Mouse (Mus musculus) limb, embryonic 13.5 days (tissue): Measurements from ENCODE around the gene Ankrd2. TPM values are rescaled to one million over a fixed set of nuclear protein-coding genes. Genes with fewer than 3 reads are reported as not detected.

Source experiments
- ATAC-seq: fragments of 200-750 bp; cut with Nextera tagmentation; 2 replicates; pipeline ENCODE4 v1.8.0; 2017; ENCODE audit warnings: low read depth, moderate number of reproducible peaks, moderate TSS enrichment; ENCODE audit not compliant: low FRiP score
- H3K27ac ChIP-seq: fragments of 300-500 bp; sonication (generic); 2 replicates; pipeline ENCODE4 v1.5.1; 2015; ENCODE audit warnings: inconsistent platforms, mild to moderate bottlenecking, moderate library complexity
- H3K27me3 ChIP-seq: fragments of 300-500 bp; sonication (generic); 2 replicates; pipeline ENCODE4 v1.6.1; 2015; ENCODE audit warnings: mild to moderate bottlenecking, inconsistent platforms
- H3K36me3 ChIP-seq: fragments of 300-500 bp; sonication (generic); 2 replicates; pipeline ENCODE4 v1.6.1; 2015; ENCODE audit warnings: inconsistent platforms, mild to moderate bottlenecking, moderate library complexity
- H3K4me1 ChIP-seq: fragments of 300-500 bp; sonication (generic); 2 replicates; pipeline ENCODE4 v1.6.1; 2015; ENCODE audit warnings: inconsistent platforms
- H3K4me2 ChIP-seq: fragments of 300-500 bp; sonication (generic); replicated peaks from 2 replicates; pipeline ENCODE4 v1.6.1; 2015; ENCODE audit warnings: inconsistent platforms, mild to moderate bottlenecking, moderate library complexity
- H3K4me3 ChIP-seq: fragments of 300-500 bp; sonication (generic); 2 replicates; pipeline ENCODE4 v1.5.1; 2015; ENCODE audit warnings: moderate library complexity, mild to moderate bottlenecking, inconsistent platforms
- H3K9ac ChIP-seq: fragments of 300-500 bp; sonication (generic); 2 replicates; pipeline ENCODE4 v1.6.1; 2015; ENCODE audit warnings: mild to moderate bottlenecking, inconsistent platforms
- H3K9me3 ChIP-seq: fragments of 300-500 bp; sonication (generic); 2 replicates; pipeline ENCODE4 v1.6.1; 2016; ENCODE audit warnings: inconsistent platforms
- WGBS: fragments of 180-500 bp; shearing (Covaris S2); methylation state at CpG from one replicate; pipeline ENCODE4 v1.1.7; 2015; 5-methylcytosine and 5-hydroxymethylcytosine counted together
- polyA plus RNA-seq: library from polyadenylated mRNA; unstranded; fragments of >200 nt; fragmentation: Nextera tagmentation; extraction: Ambion mirVana; gene quantifications from 2 replicates; pipeline ENCODE4 v1.2.1, GENCODE M21; 2015

The Ankrd2 gene
- polyA plus RNA-seq, 1 experiment from 2014 or later: 0.22 TPM

DNA sequence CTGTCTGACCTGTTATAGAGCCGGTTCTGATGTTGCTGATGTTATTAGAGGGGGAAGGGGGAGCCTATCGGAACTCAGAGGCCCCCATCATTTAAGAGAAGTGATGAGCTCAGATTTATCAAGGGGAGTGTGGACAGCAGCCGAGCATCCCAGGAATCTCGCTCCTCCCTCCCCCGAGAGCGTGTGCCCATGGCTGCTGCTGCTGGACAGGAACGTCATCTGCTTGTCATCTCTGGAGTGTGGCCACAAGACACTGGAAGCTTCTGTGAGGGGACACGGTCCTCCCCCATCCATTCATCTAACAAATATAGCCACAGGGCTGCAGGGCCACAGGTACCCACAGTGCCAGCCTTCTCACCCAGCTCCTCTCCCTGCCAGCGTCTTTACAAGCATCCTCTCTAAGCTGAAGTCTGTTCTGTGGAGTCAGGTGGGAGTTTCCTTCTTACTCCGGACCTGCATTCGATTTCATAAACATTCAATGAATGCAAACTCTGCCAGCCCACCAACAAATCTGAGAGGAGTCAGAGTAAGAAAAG lies 1.4 kb downstream of the Ankrd2 start:
- peaks cover 25% of the 10 kb centered on the region for H3K36me3 ChIP-seq
- H3K9ac ChIP-seq: no peak overlapping the region
- H3K4me2 ChIP-seq: no peak overlapping the region
- no peaks in the 10 kb centered on the region for H3K9me3 ChIP-seq
- no peak overlapping the region for H3K27ac ChIP-seq
- H3K4me1 ChIP-seq: peaks cover 25% of the 10 kb centered on the region
- WGBS: 73% methylated on average over 11 of the region's 11 CpGs
- peaks cover 9% of the 10 kb centered on the region for H3K27me3 ChIP-seq
- H3K4me3 ChIP-seq: no peak overlapping the region
- no peak for ATAC-seq

DNA sequence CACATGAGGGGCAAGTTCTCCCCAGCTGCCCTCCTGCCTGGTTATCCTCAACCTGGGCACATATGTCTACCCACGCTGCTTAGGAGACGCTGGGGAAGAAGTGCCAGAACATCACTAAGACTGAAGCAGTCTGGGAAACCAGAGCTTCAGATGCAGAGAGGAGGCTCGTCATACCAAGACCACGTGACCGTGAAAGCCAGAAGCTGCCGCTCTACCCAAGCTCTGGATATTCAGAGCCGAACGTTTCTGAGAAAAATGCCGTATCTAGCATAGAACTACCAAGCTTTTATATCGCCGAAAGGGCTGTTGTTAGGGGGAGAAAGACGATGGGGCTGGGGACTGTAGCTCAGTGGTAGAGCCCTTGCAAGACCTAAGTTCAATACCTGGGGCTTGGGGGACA lies 2.5 kb downstream of the Ankrd2 start:
- Histone ChIP-seq H3K4me2 (no peak overlapping the region), H3K27ac (no peak overlapping the region), H3K9me3 (no peaks in the 10 kb centered on the region), H3K9ac (no peak overlapping the region), H3K27me3 (peaks cover 9% of the 10 kb centered on the region), H3K4me1 (peaks cover 25% of the 10 kb centered on the region), H3K4me3 (no peak overlapping the region), H3K36me3 (peaks cover 17% of the 10 kb centered on the region)
- no peak for ATAC-seq
- WGBS: 91% methylated on average over 12 of the region's 12 CpGs

DNA sequence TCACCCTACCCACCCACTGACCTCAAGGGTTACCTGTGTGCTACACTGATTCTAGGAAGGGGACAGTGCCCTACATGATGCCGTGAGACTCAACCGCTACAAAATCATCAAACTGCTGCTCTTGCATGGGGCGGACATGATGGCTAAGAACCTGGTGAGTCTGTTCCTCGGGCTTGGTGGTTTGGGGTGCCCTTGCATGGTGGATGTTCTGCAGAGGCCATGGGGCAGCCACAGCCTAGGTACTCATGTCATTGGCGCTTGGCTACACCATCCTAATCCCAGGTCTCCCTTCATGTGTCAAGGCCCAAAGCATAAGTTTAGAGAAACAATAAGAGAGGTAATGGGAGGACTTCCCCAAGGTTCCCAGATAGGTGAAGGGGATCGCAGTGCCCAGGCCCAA lies 8.2 kb downstream of the Ankrd2 start:
- H3K27ac ChIP-seq: no peak overlapping the region
- H3K9me3 ChIP-seq: no peaks in the 10 kb centered on the region; the same call in 1 of the 2 replicates
- H3K9ac ChIP-seq: no peak overlapping the region
- ATAC-seq: no peak
- peaks cover 9% of the 10 kb centered on the region for H3K27me3 ChIP-seq
- 93% methylated on average over 6 of the region's 6 CpGs for WGBS
- H3K4me3 ChIP-seq: no peak overlapping the region
- no peak overlapping the region for H3K4me2 ChIP-seq
- peaks cover 13% of the 10 kb centered on the region for H3K4me1 ChIP-seq
- no peaks in the 10 kb centered on the region for H3K36me3 ChIP-seq

DNA sequence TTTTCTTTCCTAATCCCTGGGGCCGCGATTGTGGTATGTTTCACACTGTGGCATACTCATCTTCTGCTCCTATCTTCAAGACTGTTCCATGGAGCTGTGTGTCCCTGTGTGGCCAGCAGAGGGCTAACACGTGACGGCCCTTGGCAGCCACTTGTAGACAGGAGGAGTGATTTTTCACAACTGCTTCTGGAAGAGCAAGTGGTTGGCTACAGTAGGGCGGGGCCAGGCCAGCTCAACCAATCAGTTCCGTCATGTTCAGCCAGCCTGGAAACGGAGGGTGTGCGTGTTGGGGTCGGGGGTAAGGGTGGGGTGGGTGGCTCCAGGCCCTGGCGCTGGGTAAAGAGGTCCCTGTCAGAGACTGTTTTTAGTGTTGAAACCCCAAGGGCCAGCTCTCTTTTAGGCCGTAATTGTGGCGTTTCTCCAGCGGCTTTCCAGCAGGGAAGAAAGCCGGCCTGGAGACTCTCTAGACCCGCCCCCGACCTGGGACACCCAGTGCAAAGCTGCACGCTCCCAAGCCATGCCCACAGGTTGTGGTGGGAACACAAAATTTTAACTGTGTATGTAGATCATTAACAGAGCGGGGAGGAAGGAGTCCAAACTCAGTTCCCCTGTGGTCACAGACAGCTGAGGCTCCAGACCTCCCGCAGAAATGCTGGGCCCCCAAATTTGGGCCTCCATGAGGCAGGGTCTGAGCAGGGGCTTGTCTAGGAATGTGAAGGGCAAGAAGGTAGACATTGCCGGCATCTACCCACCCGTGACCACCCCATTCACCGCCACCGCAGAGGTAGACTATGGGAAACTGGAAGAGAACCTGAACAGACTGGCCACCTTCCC lies 9.7 kb downstream of the Ankrd2 start, which contains the start of gene Hoga1:
Hoga1 (plus strand) TSS at position 342 of the 834 bp plus-strand sequence.
- peak; percentile 90 for ATAC-seq
- Histone ChIP-seq H3K9me3 (no peaks in the 10 kb centered on the region; the same call in 1 of the 2 replicates), H3K9ac (peak within 1 kb of the TSS; percentile 53; the same call in 1 of the 2 replicates), H3K4me1 (peaks cover 10% of the 10 kb centered on the region), H3K27me3 (peaks cover 1% of the 10 kb centered on the region; the same call in 1 of the 2 replicates), H3K27ac (no peak within 1 kb of the TSS), H3K4me2 (peak within 1 kb of the TSS; percentile 64), H3K36me3 (no peaks in the 10 kb centered on the region), H3K4me3 (peak within 1 kb of the TSS; percentile 40)
- WGBS: 22% methylated on average over 23 of the region's 23 CpGs

DNA sequence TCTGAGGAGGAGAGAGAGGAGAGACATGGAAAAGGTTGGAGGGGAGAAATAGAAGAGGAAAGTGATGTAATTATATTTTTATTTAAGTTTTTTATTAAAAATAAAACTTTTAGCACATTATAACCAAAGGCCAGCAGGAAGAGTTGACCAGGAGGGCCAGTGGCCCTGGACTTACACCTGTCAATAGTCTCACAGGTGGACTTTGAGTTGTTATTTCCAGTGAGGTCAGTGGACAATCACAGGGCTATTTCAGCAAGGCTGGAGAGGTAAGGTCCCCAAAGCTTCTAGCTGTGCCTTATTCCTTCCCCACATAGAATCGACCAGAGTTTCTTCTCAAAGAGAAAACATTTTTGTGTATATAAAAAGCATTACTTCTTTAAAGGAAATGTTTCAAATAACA lies 14.5 kb downstream of the Ankrd2 start:
- Histone ChIP-seq H3K9me3 (no peaks in the 10 kb centered on the region), H3K4me2 (no peak overlapping the region), H3K4me1 (peaks cover 10% of the 10 kb centered on the region), H3K4me3 (no peak overlapping the region), H3K9ac (no peak overlapping the region), H3K27me3 (no peaks in the 10 kb centered on the region), H3K36me3 (no peaks in the 10 kb centered on the region), H3K27ac (no peak overlapping the region)
- 85% methylated on average over 1 of the region's 1 CpGs for WGBS
- no peak for ATAC-seq

DNA sequence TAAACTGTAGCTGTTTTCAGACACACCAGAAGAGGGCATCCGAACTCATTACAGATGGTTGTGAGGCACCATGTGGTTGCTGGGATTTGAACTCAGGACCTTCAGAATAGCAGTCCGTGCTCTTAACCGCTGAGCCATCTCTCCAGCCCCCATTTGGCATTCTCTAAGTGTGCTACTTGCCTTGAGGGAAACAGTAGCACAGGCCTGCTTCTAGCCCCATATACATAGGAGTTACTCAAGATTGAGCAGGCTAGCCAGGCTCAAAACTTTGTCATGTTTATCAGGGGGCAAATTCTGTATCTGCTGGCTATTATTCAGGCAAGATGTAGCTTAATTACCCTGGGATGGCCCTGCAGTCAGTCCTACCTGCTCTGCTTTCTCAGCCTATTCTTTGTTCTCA lies 15.6 kb downstream of the Ankrd2 start:
- 83% methylated on average over 3 of the region's 3 CpGs for WGBS
- H3K36me3 ChIP-seq: no peaks in the 10 kb centered on the region

GRCm38 (mm10) chr19:42051948-42052347 lies 16.1 kb downstream of the Ankrd2 start, which contains the start of gene 4933411K16Rik:
Gene 4933411K16Rik, plus strand, starts transcription at chr19:42052248.
- H3K9ac ChIP-seq: no peak within 1 kb of the TSS
- no peak within 1 kb of the TSS for H3K4me3 ChIP-seq
- no peaks in the 10 kb centered on the region for H3K27me3 ChIP-seq
- 69% methylated on average over 4 of the region's 4 CpGs for WGBS
- H3K4me2 ChIP-seq: no peak within 1 kb of the TSS
- H3K4me1 ChIP-seq: no peaks in the 10 kb centered on the region
- H3K36me3 ChIP-seq: no peaks in the 10 kb centered on the region
- no peak within 1 kb of the TSS for H3K27ac ChIP-seq
- ATAC-seq: no peak
- no peaks in the 10 kb centered on the region for H3K9me3 ChIP-seq

More for the DNA sequence above, 15.6 kb downstream of the Ankrd2 start:
- Histone ChIP-seq H3K9ac (no peak overlapping the region), H3K27me3 (no peaks in the 10 kb centered on the region), H3K27ac (no peak overlapping the region), H3K4me1 (peaks cover under 1% of the 10 kb centered on the region; the same call in 1 of the 2 replicates), H3K4me3 (no peak overlapping the region), H3K4me2 (no peak overlapping the region), H3K9me3 (no peaks in the 10 kb centered on the region)
- ATAC-seq: no peak

DNA sequence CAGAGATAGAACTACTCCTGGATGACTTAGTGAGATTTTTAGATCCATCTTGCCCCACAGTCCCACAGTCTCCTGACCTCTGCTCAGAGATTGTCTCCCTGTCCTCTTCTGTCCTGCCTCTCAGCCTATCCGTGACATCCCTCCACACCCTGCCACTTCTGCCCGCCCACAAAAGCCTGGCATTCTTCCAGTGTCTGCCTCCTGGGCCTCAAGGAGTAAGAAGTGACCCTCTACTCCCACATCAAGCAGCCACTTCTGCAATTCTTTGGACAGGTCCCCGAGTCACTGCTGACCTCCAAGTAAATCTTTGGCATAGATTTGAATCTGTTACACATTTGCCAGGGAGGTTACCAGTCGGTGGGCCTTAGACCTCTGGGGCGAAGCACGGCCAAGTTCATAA lies 18.5 kb downstream of the Ankrd2 start:
- Histone ChIP-seq H3K27ac (no peak overlapping the region), H3K27me3 (no peaks in the 10 kb centered on the region), H3K36me3 (no peaks in the 10 kb centered on the region), H3K4me3 (no peak overlapping the region), H3K4me1 (no peaks in the 10 kb centered on the region), H3K9ac (no peak overlapping the region), H3K4me2 (no peak overlapping the region), H3K9me3 (no peaks in the 10 kb centered on the region)
- no peak for ATAC-seq
- 81% methylated on average over 6 of the region's 6 CpGs for WGBS

DNA sequence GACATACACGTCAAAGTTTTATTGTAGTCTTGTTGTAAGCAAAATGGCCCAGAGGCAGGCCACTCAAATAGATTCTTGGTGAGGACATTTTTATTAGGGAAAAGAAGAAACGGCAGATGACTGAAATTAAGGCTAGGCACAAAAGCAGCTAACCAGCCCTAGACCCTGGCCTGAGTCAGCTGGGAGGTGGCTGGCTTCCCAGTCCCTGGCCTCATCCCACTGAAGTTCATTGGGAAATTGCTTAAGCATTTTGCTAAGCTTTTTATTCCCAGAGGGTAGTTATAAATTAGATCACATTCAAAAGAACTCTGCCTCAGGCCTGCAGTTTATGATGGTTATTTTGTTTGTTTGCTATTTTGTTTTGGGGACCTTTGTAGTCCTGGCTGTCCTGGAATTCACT lies 20.1 kb downstream of the Ankrd2 start:
- Histone ChIP-seq H3K9me3 (no peaks in the 10 kb centered on the region), H3K27me3 (no peaks in the 10 kb centered on the region), H3K9ac (no peak overlapping the region), H3K4me3 (no peak overlapping the region), H3K4me1 (no peaks in the 10 kb centered on the region), H3K4me2 (no peak overlapping the region), H3K36me3 (no peaks in the 10 kb centered on the region), H3K27ac (no peak overlapping the region)
- WGBS: 44% methylated on average over 2 of the region's 2 CpGs
- ATAC-seq: no peak

DNA sequence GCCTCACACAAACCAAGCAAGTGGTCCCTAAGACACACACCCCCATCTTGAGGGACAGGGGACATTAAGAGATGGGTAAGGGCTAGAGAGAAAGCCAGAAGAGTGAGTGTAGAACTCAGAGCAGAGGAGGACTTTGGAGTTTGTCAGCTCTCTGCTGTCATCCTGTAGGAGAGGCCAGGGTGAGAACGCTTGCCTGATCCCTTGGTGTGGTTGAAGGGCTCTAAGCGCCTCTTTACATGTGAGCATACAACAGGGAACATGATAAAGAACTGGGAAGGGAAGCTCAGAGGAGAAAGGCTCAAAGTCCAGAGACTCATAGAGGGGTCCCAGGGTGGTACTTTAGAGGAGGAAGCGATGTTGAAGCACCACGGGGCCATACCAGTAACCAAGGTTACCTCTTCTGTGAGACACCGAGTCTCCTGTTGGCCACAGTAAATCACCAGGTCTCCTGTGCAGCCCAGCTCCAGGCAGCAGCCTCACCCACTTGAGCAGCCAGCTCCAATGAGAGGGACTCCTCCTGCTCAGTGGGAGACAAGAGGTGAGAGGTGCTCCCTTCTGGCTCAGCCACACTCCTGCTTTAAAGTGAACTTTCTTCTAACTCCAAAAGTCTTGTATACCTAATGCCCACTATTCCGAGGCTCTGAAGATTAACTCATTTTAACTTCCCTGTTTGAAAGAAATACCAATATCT lies 21.1 kb downstream of the Ankrd2 start:
- no peaks in the 10 kb centered on the region for H3K9me3 ChIP-seq
- H3K27me3 ChIP-seq: no peaks in the 10 kb centered on the region
- no peak overlapping the region for H3K27ac ChIP-seq
- H3K9ac ChIP-seq: no peak overlapping the region
- H3K4me2 ChIP-seq: no peak overlapping the region
- H3K4me1 ChIP-seq: no peaks in the 10 kb centered on the region
- no peak overlapping the region for H3K4me3 ChIP-seq
- H3K36me3 ChIP-seq: no peaks in the 10 kb centered on the region
- ATAC-seq: no peak
- 75% methylated on average over 6 of the region's 6 CpGs for WGBS

DNA sequence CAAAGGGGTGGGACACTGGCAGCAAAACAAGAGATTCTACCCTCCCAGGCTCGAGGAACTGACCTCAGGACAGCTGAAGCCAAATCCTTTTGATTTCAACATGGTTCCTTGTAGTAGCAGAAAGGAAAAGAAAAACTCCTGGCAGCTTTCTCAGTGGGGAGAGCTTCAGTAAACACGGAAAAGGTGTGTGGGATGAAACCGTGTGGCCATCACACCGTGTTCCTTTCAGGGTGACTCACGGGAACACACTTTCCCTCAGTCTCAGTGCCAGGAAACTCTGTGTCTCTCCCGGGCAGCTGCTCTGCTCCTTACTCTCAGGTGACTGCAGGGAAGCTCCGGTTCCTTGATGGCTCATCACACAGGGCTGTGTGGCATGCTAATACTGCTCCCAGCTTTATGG lies 22.6 kb downstream of the Ankrd2 start:
- H3K4me1 ChIP-seq: no peaks in the 10 kb centered on the region
- 62% methylated on average over 7 of the region's 7 CpGs for WGBS
- no peak for ATAC-seq

GRCm38 (mm10) chr19:42061443-42061842 lies 25.6 kb downstream of the Ankrd2 start:
- H3K4me3 ChIP-seq: no peak overlapping the region
- no peak overlapping the region for H3K27ac ChIP-seq
- no peaks in the 10 kb centered on the region for H3K9me3 ChIP-seq
- no peaks in the 10 kb centered on the region for H3K36me3 ChIP-seq
- no peaks in the 10 kb centered on the region for H3K27me3 ChIP-seq
- no peaks in the 10 kb centered on the region for H3K4me1 ChIP-seq
- H3K4me2 ChIP-seq: no peak overlapping the region
- 92% methylated on average over 7 of the region's 7 CpGs for WGBS
- H3K9ac ChIP-seq: no peak overlapping the region
- no peak for ATAC-seq

More for the DNA sequence above, 22.6 kb downstream of the Ankrd2 start:
- no peak overlapping the region for H3K4me2 ChIP-seq
- no peak overlapping the region for H3K4me3 ChIP-seq
- H3K27ac ChIP-seq: no peak overlapping the region
- H3K27me3 ChIP-seq: no peaks in the 10 kb centered on the region
- H3K36me3 ChIP-seq: no peaks in the 10 kb centered on the region
- H3K9me3 ChIP-seq: no peaks in the 10 kb centered on the region
- H3K9ac ChIP-seq: no peak overlapping the region
